Mouse (Mus musculus) left cerebral cortex, adult 11 months (tissue): ENCODE measurements around the gene Specc1l.
A peak's percentile ranks its signal among the peaks of the same experiment; 100 is the strongest.
"Not testable (repeated sequence)": the region's sequence is repeated elsewhere in the genome, so short reads cannot be mapped to it uniquely, and the experiment has no call there.

Source experiments
- DNase-seq: peaks from one replicate; pipeline ENCODE4 v3.0.0; 2022; ENCODE audit warnings: low spot score

Gene Specc1l

GRCm38 (mm10) chr10:75283821-75284220 is 71.9 kb downstream of the Specc1l start:
- DNase-seq, result no peak

- DNase-seq, result no peak
Observed at GRCm38 (mm10) chr10:75288579-75288978, 76.7 kb downstream of the Specc1l start.

DNA sequence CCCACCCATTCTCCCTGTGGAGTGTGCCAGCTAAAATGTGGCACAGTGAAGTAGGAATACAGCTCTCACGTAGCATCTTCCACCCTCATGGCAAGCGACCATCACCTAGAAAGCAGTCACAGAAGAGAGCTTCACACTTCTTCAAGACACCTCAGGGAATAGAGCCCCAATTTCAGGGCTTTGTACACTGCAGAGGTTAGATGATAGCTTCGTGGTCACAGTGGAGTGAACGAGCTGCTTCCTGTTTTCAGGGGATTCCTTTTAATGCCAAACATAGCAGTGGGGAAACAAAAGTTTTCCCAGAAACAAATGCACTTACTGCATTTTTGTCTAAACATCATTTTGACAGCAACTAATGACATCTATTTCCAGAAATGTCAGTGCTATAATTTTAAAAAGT is 77.5 kb downstream of the Specc1l start:
- DNase-seq, result no peak

GRCm38 (mm10) chr10:75290650-75291049 is 78.8 kb downstream of the Specc1l start:
- no peak for DNase-seq

- no peak for DNase-seq
Observed at GRCm38 (mm10) chr10:75291338-75291737, 79.5 kb downstream of the Specc1l start.

DNA sequence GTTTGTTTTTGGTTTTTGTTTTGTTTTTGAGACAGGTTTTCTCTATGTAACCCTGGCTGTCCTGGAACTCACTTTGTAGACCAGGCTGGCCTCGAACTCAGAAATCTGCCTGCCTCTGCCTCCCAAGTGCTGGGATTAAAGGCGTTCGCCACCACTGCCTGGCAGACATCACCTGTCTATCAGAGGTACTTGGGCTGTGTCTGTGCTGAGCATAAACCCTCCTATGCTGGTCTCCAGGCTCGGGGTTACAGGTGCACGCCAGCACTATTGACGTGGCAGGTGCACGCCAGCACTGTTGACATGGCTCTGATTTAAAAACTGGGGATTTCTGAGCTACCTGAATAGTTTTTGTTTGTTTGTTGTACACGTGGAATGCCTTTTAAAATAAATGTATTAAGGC is 80.3 kb downstream of the Specc1l start:
- DNase-seq, result not testable (repeated sequence)

DNA sequence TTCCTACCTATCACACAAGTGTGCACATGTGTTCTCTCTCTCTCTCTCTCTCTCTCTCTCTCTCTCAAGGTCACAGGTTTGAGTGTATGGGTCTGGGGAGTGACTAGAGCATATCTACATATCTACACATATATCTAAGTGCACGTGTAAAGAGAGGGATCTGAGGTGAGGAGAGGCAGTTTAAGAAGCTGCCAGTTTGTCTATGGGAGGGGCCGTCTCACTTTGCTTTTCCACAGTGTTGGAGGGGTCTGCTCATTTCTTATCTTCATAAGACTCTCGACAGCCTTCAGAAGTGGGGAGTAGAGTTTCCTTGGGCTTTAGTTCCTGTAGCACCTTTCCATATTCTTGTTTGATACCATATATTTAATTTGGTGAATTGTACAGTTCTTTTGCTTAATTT is 81.4 kb downstream of the Specc1l start:
- no peak for DNase-seq

DNA sequence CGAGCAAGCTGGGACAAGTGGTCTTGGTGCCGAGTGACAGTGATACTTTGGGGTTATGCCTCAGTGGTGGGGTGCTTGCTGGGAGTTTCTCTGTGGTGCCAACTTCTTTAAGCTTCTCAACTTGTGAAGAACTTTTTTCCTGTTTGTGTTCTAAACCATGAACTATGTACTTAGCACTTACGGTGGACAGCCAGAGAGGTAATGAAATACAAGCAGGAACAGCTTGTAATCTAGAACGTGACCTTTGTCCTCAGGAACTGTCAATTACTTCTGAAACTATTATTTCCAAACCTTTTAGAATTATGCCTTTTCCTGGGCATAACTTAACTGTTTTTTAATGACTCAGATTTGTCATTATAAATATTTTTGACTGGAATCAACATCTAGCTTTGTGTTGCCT is 82.5 kb downstream of the Specc1l start:
- DNase-seq, result no peak

DNA sequence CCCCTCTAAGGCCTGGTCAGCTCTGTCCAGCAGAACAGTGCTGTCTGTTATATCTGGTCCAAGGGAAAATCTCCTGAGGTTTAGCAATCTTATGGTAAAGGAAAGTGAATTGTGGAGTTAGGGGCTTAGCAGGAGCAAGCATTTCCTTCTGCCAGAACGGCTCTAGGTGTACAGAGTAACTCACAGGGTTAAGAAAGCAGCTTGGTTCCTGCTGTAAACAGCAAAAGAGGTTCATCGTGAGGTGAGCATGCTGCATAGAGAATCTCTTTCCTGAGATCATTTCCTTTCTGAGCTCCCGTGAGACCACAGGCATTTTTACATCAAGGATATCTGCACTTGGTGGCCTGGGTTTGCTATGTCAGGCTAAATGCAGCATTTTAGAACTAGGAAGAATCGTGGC is 83.1 kb downstream of the Specc1l start:
- no peak for DNase-seq

DNA sequence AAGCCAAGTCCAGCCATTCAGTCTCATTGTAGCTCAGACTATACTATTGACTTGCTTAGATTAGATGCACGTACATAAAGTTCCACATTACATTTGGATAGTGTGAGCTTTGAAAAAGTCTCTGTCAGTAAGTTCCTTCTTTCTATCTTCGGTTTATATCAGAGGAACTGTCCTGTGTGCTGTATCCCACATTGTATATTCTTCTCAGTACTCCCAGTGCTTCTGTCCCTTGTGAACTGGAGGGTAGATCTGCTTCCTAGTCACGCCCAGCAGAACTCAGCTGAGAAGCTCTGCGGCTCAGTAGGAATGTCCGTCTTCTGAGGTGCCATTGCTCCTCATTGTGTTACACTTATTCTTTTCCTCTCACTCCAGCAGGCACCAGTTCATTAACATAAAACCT is 86.7 kb downstream of the Specc1l start:
- no peak for DNase-seq

- DNase-seq, result no peak
Observed at GRCm38 (mm10) chr10:75299785-75300418, 88.0 kb downstream of the Specc1l start.

GRCm38 (mm10) chr10:75301195-75301806 is 89.4 kb downstream of the Specc1l start:
- DNase-seq, result no peak

GRCm38 (mm10) chr10:75301937-75302336 is 90.1 kb downstream of the Specc1l start:
- DNase-seq, result no peak

- DNase-seq, result no peak
Observed at GRCm38 (mm10) chr10:75302536-75302935, 90.7 kb downstream of the Specc1l start.

- DNase-seq, result peak; percentile 62
Observed at GRCm38 (mm10) chr10:75303324-75304048, 91.6 kb downstream of the Specc1l start.

DNA sequence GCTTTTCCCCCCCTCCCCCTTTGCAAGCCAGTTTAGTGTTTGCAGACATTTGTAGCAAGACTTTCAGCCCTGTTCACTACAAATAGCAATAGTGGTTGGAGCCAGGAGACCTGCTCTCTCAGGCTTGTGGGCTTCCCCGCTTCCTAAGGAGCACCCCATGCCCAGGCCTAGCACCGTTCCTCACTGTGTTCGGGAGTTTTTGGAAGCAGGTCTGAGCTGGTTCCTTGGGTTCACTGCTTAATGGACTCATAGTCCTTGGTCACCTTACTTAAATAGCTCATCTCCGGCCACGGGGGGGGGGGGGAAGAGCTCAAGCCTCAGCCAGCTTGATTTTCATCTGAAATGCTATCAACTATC is 92.2 kb downstream of the Specc1l start:
- DNase-seq, result no peak

DNA sequence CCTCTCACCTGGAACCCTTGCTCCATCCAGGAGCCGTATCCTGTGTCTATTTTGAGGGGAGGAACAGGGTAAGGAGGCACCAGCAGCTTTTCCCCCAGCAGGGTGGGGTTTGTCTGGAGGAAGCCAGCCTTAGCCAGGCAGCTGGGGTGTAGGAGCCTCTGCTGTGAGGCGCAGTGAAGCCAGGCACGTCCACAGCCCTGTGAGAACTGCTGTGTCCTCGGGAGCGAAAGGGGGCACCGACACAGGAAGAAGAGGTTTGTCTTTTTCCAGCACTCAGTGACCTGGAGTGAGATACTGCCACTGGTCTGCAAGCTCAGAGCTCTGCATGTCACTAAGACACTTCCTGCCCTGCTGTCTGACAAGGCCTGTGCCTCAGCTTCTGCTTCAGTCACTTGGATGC is 92.5 kb downstream of the Specc1l start:
- no peak for DNase-seq

DNA sequence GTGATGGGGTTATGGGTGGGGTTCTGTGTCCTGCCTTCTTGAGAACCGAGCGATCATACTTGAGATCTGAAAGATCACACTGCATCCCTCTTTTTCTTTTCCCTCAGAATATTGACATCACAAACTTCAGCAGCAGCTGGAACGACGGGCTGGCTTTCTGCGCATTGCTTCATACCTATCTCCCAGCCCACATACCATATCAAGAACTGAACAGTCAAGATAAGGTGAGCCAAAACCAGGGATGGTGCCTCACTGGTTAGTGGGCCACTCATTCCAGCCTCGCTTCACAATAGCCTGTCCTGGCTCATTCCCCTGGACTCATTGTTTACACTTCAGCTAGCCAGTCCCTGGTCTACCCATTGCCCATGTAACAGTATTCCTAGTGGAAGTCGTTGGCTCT is 95.3 kb downstream of the Specc1l start:
- DNase-seq, result no peak

GRCm38 (mm10) chr10:75312361-75312760 is 100.5 kb downstream of the Specc1l start:
- DNase-seq, result no peak

- no peak for DNase-seq
Observed at GRCm38 (mm10) chr10:75314190-75314980, 102.5 kb downstream of the Specc1l start.

DNA sequence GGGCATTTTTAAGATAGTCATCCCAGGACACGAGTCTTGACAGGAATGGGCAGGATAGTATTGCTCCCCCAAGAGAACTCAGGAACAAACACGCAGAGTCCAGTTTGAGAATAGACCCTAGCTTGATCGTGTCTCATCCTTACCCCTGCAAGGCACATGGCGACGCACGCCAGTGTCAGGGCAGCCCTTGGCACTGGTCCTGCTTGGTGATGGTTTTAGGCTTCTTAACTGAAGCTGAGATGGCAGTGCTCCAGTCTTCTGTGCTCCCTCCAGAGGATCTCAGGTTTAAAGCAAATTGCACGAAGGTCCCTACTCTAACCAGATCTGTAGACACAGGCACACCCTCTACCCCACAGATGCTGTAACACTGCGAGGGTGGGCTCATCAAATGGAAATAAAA is 103.9 kb downstream of the Specc1l start:
- DNase-seq, result no peak

DNA sequence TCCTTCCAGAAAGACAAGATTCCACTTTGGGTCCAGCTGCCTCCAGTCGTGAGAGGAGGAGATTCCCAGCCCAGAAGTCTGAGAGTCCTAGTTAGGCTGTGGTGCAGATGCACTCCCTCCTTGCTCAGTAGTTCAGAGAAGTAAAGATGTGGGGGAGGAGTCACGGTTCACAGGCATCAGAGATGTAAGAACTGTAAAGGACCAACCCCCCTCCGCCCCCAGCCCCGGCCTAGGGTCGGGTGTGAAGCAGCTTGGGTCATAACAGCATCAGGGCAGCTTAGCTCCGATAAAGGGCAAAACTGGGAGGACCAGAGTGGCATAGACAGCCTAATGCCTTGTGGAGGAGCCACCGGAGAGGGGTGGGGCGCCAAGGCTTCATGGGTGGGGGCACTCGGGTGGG is 104.6 kb downstream of the Specc1l start:
- DNase-seq, result no peak

- no peak for DNase-seq
Observed at GRCm38 (mm10) chr10:75316872-75316907, 104.8 kb downstream of the Specc1l start, which contains the start of gene Adora2a. TSS of gene Adora2a (plus strand) at chr10:75316877.
